Mouse (Mus musculus) forebrain, embryonic 13.5 days (tissue): ENCODE data around the gene Eci1. TPM values are rescaled to one million over a fixed set of nuclear protein-coding genes. Genes with fewer than 3 reads are reported as not detected.

Experiments
- polyA plus RNA-seq: library from polyadenylated mRNA; unstranded; fragments of >200 nt; fragmentation: Nextera tagmentation; extraction: Ambion mirVana; gene quantifications from 2 replicates; pipeline ENCODE4 v1.2.1, GENCODE M21; 2015

Gene Eci1
- polyA plus RNA-seq, 1 experiment from 2014 or later = 62.5 TPM

Other genes starting within 250 kb of the Eci1 start
- gene Tbc1d24, start 221.1 kb upstream of the Eci1 start, polyA plus RNA-seq = 10.6 and 12.2 TPM in 2 replicates
- 2.4 and 2.9 TPM in 2 replicates for gene Ntn3, start 217.1 kb upstream of the Eci1 start, polyA plus RNA-seq
- 14.8 and 15.4 TPM in 2 replicates for gene Tedc2, start 205.8 kb upstream of the Eci1 start, polyA plus RNA-seq
- gene Ccnf, start 175.2 kb upstream of the Eci1 start, polyA plus RNA-seq = 60.2 and 66.1 TPM in 2 replicates
- 0.06 TPM in 1 of 2 replicates, not detected in the other for gene Abca17, start 75.6 kb upstream of the Eci1 start, polyA plus RNA-seq
- 14.7 and 16.4 TPM in 2 replicates for gene Abca3, start 74.7 kb upstream of the Eci1 start, polyA plus RNA-seq
- 367 and 402 TPM in 2 replicates for gene Rnps1, start 12.1 kb upstream of the Eci1 start, polyA plus RNA-seq
- gene Dnase1l2, start 16.5 kb downstream of the Eci1 start, polyA plus RNA-seq = 4.4 and 4.7 TPM in 2 replicates
- 38.8 and 39.8 TPM in 2 replicates for gene E4f1, start 43.7 kb downstream of the Eci1 start, polyA plus RNA-seq
- gene Pgp, start 43.8 kb downstream of the Eci1 start, polyA plus RNA-seq = 52.3 and 56.7 TPM in 2 replicates
- 0.26 TPM in 1 of 2 replicates, not detected in the other for gene Bricd5, start 47.2 kb downstream of the Eci1 start, polyA plus RNA-seq
- 33.9 and 39.1 TPM in 2 replicates for gene Mlst8, start 52.4 kb downstream of the Eci1 start, polyA plus RNA-seq
- 15.0 and 16.7 TPM in 2 replicates for gene Caskin1, start 62.0 kb downstream of the Eci1 start, polyA plus RNA-seq
- 97.1 and 109 TPM in 2 replicates for gene Traf7, start 101.3 kb downstream of the Eci1 start, polyA plus RNA-seq
- 3.7 and 4.1 TPM in 2 replicates for gene Rab26, start 107.6 kb downstream of the Eci1 start, polyA plus RNA-seq
- 11.9 and 16.9 TPM in 2 replicates for gene Pkd1, start 123.2 kb downstream of the Eci1 start, polyA plus RNA-seq
- gene Tsc2, start 206.0 kb downstream of the Eci1 start, polyA plus RNA-seq = 60.5 and 75.1 TPM in 2 replicates
- 13.8 and 15.3 TPM in 2 replicates for gene Nthl1, start 206.0 kb downstream of the Eci1 start, polyA plus RNA-seq
- 15.0 and 16.0 TPM in 2 replicates for gene Slc9a3r2, start 223.7 kb downstream of the Eci1 start, polyA plus RNA-seq
- gene Npw, start 231.8 kb downstream of the Eci1 start, polyA plus RNA-seq = not detected in 2 replicates
- gene Zfp598, start 243.0 kb downstream of the Eci1 start, polyA plus RNA-seq = 14.9 and 16.2 TPM in 2 replicates